Mouse (Mus musculus): ENCODE measurements around the gene Eif1b. TPM values are rescaled to one million over a fixed set of nuclear protein-coding genes. Genes with fewer than 3 reads are reported as not detected.

Gene Eif1b
- polyA plus RNA-seq, 1 experiment from 2014 or later = 328 TPM

GRCm38 (mm10) chr9:120493781-120494180, 1.7 kb downstream of the Eif1b start:
- H3K27ac ChIP-seq = peak overlapping the region; percentile 92; the same call in 1 of the 2 replicates

GRCm38 (mm10) chr9:120496691-120497090, 4.7 kb downstream of the Eif1b start:
- ATAC-seq = 0 out of 2 replicates have a peak, but pooled peaks have one; percentile 28
- Histone ChIP-seq H3K4me2 (replicated peaks) (no peak overlapping the region), H3K36me3 (peaks cover 28% of the 10 kb centered on the region), H3K4me1 (replicated peaks) (peaks cover 21% of the 10 kb centered on the region), H3K9me3 (no peaks in the 10 kb centered on the region), H3K27ac (0 out of 2 replicates have a peak overlapping the region, but pooled peaks have one; percentile 21), H3K9ac (replicated peaks) (no peak overlapping the region), H3K27me3 (no peaks in the 10 kb centered on the region), H3K4me3 (replicated peaks) (no peak overlapping the region)
- 8% methylated on average over 3 of the region's 3 CpGs for WGBS

More at GRCm38 (mm10) chr9:120493781-120494180, 1.7 kb downstream of the Eif1b start:
- Histone ChIP-seq H3K4me1 (replicated peaks) (peaks cover 21% of the 10 kb centered on the region), H3K9me3 (no peaks in the 10 kb centered on the region), H3K36me3 (peaks cover 28% of the 10 kb centered on the region), H3K27me3 (no peaks in the 10 kb centered on the region), H3K4me3 (replicated peaks) (peak overlapping the region; percentile 100), H3K9ac (replicated peaks) (peak overlapping the region; percentile 100), H3K4me2 (replicated peaks) (peak overlapping the region; percentile 95)
- 78% methylated on average over 12 of the region's 12 CpGs for WGBS
- ATAC-seq = no peak

- 89% methylated on average over 5 of the region's 5 CpGs for WGBS
- Histone ChIP-seq H3K4me1 (replicated peaks) (peaks cover 21% of the 10 kb centered on the region), H3K4me2 (replicated peaks) (no peak overlapping the region), H3K36me3 (peaks cover 28% of the 10 kb centered on the region), H3K27me3 (no peaks in the 10 kb centered on the region), H3K27ac (no peak overlapping the region), H3K9me3 (no peaks in the 10 kb centered on the region), H3K4me3 (replicated peaks) (no peak overlapping the region), H3K9ac (replicated peaks) (no peak overlapping the region)
- no peak for ATAC-seq
Observed at GRCm38 (mm10) chr9:120497983-120498382, 6.0 kb downstream of the Eif1b start.

GRCm38 (mm10) chr9:120501191-120501902, 9.3 kb downstream of the Eif1b start:
- 43% methylated on average over 10 of the region's 10 CpGs for WGBS
- ATAC-seq = no peak
- no peaks in the 10 kb centered on the region for H3K9me3 ChIP-seq

GRCm38 (mm10) chr9:120502013-120502412, 10.0 kb downstream of the Eif1b start:
- Histone ChIP-seq H3K9ac (replicated peaks) (no peak overlapping the region), H3K4me1 (replicated peaks) (peaks cover under 1% of the 10 kb centered on the region; the same call in 1 of the 2 replicates), H3K36me3 (0 out of 2 replicates have a peak, but pooled peaks cover 3% of the 10 kb centered on the region), H3K4me2 (replicated peaks) (no peak overlapping the region), H3K27me3 (no peaks in the 10 kb centered on the region), H3K27ac (no peak overlapping the region), H3K4me3 (replicated peaks) (no peak overlapping the region), H3K9me3 (0 out of 2 replicates have a peak, but pooled peaks cover 5% of the 10 kb centered on the region)
- 6% methylated on average over 8 of the region's 8 CpGs for WGBS
- ATAC-seq = peak; percentile 58

More at GRCm38 (mm10) chr9:120501191-120501902, 9.3 kb downstream of the Eif1b start:
- no peak overlapping the region for H3K4me3 ChIP-seq (replicated peaks)
- no peak overlapping the region for H3K9ac ChIP-seq (replicated peaks)
- H3K27ac ChIP-seq = no peak overlapping the region
- peaks cover 4% of the 10 kb centered on the region; the same call in 1 of the 2 replicates for H3K4me1 ChIP-seq (replicated peaks)
- no peak overlapping the region for H3K4me2 ChIP-seq (replicated peaks)
- H3K27me3 ChIP-seq = no peaks in the 10 kb centered on the region
- H3K36me3 ChIP-seq = peaks cover 3% of the 10 kb centered on the region; the same call in 1 of the 2 replicates

GRCm38 (mm10) chr9:120504423-120504822, 12.4 kb downstream of the Eif1b start:
- no peak for ATAC-seq
- no peak overlapping the region for H3K9ac ChIP-seq (replicated peaks)
- H3K4me3 ChIP-seq (replicated peaks) = no peak overlapping the region
- no peaks in the 10 kb centered on the region for H3K27me3 ChIP-seq
- no peaks in the 10 kb centered on the region for H3K36me3 ChIP-seq
- 0 out of 2 replicates have a peak, but pooled peaks cover 5% of the 10 kb centered on the region for H3K9me3 ChIP-seq
- H3K4me2 ChIP-seq (replicated peaks) = no peak overlapping the region
- H3K27ac ChIP-seq = no peak overlapping the region
- H3K4me1 ChIP-seq (replicated peaks) = no peaks in the 10 kb centered on the region
- WGBS = 85% methylated on average over 2 of the region's 2 CpGs

GRCm38 (mm10) chr9:120511781-120512180, 19.7 kb downstream of the Eif1b start:
- ATAC-seq = no peak
- H3K9ac ChIP-seq (replicated peaks) = no peak overlapping the region
- no peak overlapping the region for H3K27ac ChIP-seq
- H3K27me3 ChIP-seq = no peaks in the 10 kb centered on the region
- 82% methylated on average over 3 of the region's 3 CpGs for WGBS
- no peaks in the 10 kb centered on the region for H3K36me3 ChIP-seq
- no peak overlapping the region for H3K4me2 ChIP-seq (replicated peaks)
- 0 out of 2 replicates have a peak, but pooled peaks cover 2% of the 10 kb centered on the region for H3K9me3 ChIP-seq
- H3K4me1 ChIP-seq (replicated peaks) = no peaks in the 10 kb centered on the region
- H3K4me3 ChIP-seq (replicated peaks) = no peak overlapping the region

GRCm38 (mm10) chr9:120516720-120517119, 24.7 kb downstream of the Eif1b start:
- Histone ChIP-seq H3K9ac (replicated peaks) (no peak overlapping the region), H3K27ac (no peak overlapping the region), H3K4me1 (replicated peaks) (no peaks in the 10 kb centered on the region), H3K4me2 (replicated peaks) (no peak overlapping the region), H3K27me3 (no peaks in the 10 kb centered on the region), H3K4me3 (replicated peaks) (no peak overlapping the region), H3K36me3 (no peaks in the 10 kb centered on the region), H3K9me3 (no peaks in the 10 kb centered on the region)
- no peak for ATAC-seq
- WGBS = 89% methylated on average over 8 of the region's 8 CpGs

GRCm38 (mm10) chr9:120518946-120519345, 26.9 kb downstream of the Eif1b start:
- no peaks in the 10 kb centered on the region for H3K36me3 ChIP-seq
- H3K4me2 ChIP-seq (replicated peaks) = no peak overlapping the region
- H3K9ac ChIP-seq (replicated peaks) = no peak overlapping the region
- ATAC-seq = no peak
- WGBS = 79% methylated on average over 3 of the region's 3 CpGs
- no peak overlapping the region for H3K27ac ChIP-seq
- H3K4me3 ChIP-seq (replicated peaks) = no peak overlapping the region
- no peaks in the 10 kb centered on the region for H3K4me1 ChIP-seq (replicated peaks)
- H3K27me3 ChIP-seq = no peaks in the 10 kb centered on the region
- H3K9me3 ChIP-seq = no peaks in the 10 kb centered on the region

GRCm38 (mm10) chr9:120519469-120520125, 27.6 kb downstream of the Eif1b start:
- Histone ChIP-seq H3K4me1 (replicated peaks) (no peaks in the 10 kb centered on the region), H3K4me3 (replicated peaks) (no peak overlapping the region), H3K27ac (no peak overlapping the region), H3K27me3 (no peaks in the 10 kb centered on the region), H3K36me3 (no peaks in the 10 kb centered on the region), H3K4me2 (replicated peaks) (no peak overlapping the region), H3K9ac (replicated peaks) (no peak overlapping the region), H3K9me3 (no peaks in the 10 kb centered on the region)
- 48% methylated on average over 19 of the region's 19 CpGs for WGBS
- ATAC-seq = no peak

GRCm38 (mm10) chr9:120521161-120521560, 29.1 kb downstream of the Eif1b start:
- Histone ChIP-seq H3K36me3 (no peaks in the 10 kb centered on the region), H3K9ac (replicated peaks) (no peak overlapping the region), H3K9me3 (no peaks in the 10 kb centered on the region), H3K27me3 (no peaks in the 10 kb centered on the region), H3K4me2 (replicated peaks) (no peak overlapping the region), H3K4me3 (replicated peaks) (no peak overlapping the region), H3K27ac (no peak overlapping the region), H3K4me1 (replicated peaks) (no peaks in the 10 kb centered on the region)
- no peak for ATAC-seq
- WGBS = 87% methylated on average over 1 of the region's 1 CpGs

GRCm38 (mm10) chr9:120527270-120527669, 35.2 kb downstream of the Eif1b start:
- H3K4me3 ChIP-seq (replicated peaks) = no peak overlapping the region
- whole genome bisulfite sequencing = 55% methylated on average over 4 of the region's 4 CpGs

More at GRCm38 (mm10) chr9:120527270-120527669, 35.2 kb downstream of the Eif1b start:
- Histone ChIP-seq H3K4me1 (replicated peaks) (no peaks in the 10 kb centered on the region), H3K4me2 (replicated peaks) (no peak overlapping the region), H3K27ac (no peak overlapping the region), H3K27me3 (no peaks in the 10 kb centered on the region), H3K36me3 (no peaks in the 10 kb centered on the region), H3K9ac (replicated peaks) (no peak overlapping the region), H3K9me3 (no peaks in the 10 kb centered on the region)
- no peak for ATAC-seq

Data from midbrain, embryonic 13.5 days (tissue).